Mouse (Mus musculus): ENCODE data around the gene Rap1b. TPM values are rescaled to one million over a fixed set of nuclear protein-coding genes. Genes with fewer than 3 reads are reported as not detected.
"Not testable (repeated sequence)": the region's sequence is repeated elsewhere in the genome, so short reads cannot be mapped to it uniquely, and the experiment has no call there.

The Rap1b gene
- 139 and 176 TPM in 2 replicates for polyA plus RNA-seq (2014; fragmentation: Nextera tagmentation; extraction: Ambion mirVana)

DNA sequence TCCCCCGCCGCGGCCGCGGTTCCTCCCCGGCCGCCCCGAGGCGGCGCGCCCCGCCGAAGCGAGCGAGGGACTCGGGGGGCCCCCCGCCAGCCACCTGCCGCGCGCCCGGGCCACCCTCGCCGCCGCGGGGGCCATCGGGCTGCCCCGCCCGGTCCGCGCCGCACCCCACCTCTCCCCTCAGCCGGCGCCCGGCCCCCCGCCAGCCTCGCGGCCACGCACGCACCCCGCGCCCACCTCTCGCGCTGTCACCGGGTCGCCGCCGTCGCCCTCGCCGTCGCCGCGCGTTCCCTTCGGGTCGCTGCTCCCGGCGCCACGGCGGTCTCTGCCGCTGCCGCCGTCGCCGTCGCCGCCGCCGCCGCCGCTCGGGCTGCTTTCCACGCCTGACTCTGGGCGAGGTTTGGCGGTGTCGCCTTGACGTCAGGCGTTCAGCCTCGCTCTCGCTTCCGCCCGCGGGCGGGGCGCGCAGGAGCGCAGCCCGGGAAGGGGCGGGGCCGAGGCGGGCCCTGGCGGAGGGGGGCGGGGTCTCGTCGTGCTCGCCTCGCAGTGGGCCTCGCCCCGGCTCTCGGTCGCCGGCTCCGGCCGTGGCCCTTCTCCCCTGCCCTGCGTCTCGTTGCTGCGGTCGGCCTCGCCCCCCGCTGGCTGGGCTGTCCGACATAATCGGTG is at the start of gene Rap1b:
TSS of gene Rap1b (minus strand) at position 439 of the 663 bp plus-strand sequence.
- H3K4me3 ChIP-seq (ENCODE audit: low read length), result peak within 1 kb of the TSS; percentile 67
- ATAC-seq (ENCODE audit: low FRiP score, low TSS enrichment), result peak; percentile 96
- under 1% methylated on average over 86 of the region's 112 CpGs for WGBS

DNA sequence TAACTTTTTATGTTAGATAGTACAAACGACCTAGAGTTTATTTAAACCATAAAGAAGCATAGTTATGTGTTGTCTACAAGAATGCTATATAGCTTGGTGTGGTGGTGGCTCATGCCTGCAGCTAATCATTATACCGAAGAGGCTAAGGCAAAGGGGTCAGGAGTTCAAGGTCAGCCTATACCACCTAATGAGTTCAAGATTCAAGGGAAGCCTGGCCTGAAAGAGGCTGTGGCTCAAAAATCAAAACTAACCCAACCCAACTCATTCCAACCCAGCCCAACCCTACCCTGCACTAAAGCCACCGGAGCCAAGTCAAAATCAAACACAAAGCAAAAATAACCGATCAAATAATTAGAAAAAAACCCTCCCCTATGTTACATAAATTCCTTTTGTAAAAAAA is 49.4 kb upstream of the Rap1b start:
- Histone ChIP-seq H3K27me3 (ENCODE audit: control insufficient read depth, insufficient read depth, low read length) (no peaks in the 10 kb centered on the region), H3K27ac (ENCODE audit: low read depth, low read length) (no peak overlapping the region), H3K4me3 (ENCODE audit: low read length) (no peak overlapping the region), H3K4me1 (ENCODE audit: control insufficient read depth, insufficient read depth, low read length) (no peaks in the 10 kb centered on the region), H3K4me2 (replicated peaks; ENCODE audit: low read depth, low read length) (no peak overlapping the region), H3K36me3 (ENCODE audit: control insufficient read depth, insufficient read depth, low read length) (no peaks in the 10 kb centered on the region), H3K9ac (ENCODE audit: low read depth, low read length) (no peak overlapping the region), H3K9me3 (ENCODE audit: control insufficient read depth, low read length) (no peaks in the 10 kb centered on the region)
- WGBS, result 81% methylated on average over 4 of the region's 4 CpGs
- no peak for ATAC-seq (ENCODE audit: low FRiP score, low TSS enrichment)

More for the DNA sequence above, at the start of gene Rap1b:
- peak within 1 kb of the TSS; percentile 95 for H3K27ac ChIP-seq (ENCODE audit: low read depth, low read length)
- peak within 1 kb of the TSS; percentile 67 for H3K4me2 ChIP-seq (replicated peaks; ENCODE audit: low read depth, low read length)
- H3K4me1 ChIP-seq (ENCODE audit: control insufficient read depth, insufficient read depth, low read length), result peaks cover 5% of the 10 kb centered on the region
- peak within 1 kb of the TSS; percentile 98 for H3K9ac ChIP-seq (ENCODE audit: low read depth, low read length)
- no peaks in the 10 kb centered on the region for H3K9me3 ChIP-seq (ENCODE audit: control insufficient read depth, low read length)
- no peaks in the 10 kb centered on the region for H3K36me3 ChIP-seq (ENCODE audit: control insufficient read depth, insufficient read depth, low read length)
- H3K27me3 ChIP-seq (ENCODE audit: control insufficient read depth, insufficient read depth, low read length), result no peaks in the 10 kb centered on the region

DNA sequence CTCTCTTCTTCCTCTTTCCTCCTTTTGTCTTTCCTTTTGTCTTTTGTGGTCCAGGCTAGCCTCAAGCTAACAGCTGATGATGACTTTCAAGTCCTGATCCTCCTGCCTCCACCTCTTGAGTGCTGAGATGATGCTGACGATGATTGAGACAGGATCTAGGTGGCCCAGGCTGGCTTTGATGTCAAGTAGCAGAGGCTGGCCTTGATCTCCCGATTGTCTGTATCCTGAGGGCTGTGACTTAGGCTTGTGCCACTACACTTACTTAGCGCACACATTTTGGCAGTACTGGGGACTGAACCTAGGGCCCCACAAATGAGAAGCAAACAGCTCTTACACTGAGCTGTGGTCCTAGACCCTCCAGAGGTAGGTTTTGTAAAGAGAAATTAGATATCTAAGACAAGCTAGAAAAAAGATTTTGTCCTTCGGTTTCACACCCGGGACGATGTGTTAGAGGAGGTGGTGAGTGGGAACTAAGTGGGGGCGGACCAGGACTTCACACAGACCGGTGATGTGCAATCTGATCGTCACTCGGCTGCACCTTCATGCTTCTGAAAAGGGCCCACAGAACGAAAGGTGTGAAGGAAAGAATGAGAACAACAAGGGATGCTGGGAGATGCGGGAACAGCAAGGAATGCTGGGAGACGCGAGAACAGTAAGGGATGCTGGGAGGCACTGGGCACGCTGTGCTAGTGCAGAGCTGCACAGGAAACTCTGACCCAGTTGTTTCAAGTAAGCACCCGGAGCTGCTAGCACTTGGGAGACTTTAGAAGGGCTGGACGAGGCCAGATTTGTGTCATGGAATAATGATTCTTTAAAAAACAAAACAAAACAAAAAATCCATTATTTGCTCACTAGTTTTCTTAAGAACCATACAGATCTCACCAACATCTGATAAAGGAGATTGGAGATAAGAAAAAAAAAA is 48.5 kb upstream of the Rap1b start:
- Histone ChIP-seq H3K4me2 (replicated peaks; ENCODE audit: low read depth, low read length) (no peak overlapping the region), H3K27me3 (ENCODE audit: control insufficient read depth, insufficient read depth, low read length) (no peaks in the 10 kb centered on the region), H3K4me3 (ENCODE audit: low read length) (no peak overlapping the region), H3K9ac (ENCODE audit: low read depth, low read length) (no peak overlapping the region), H3K9me3 (ENCODE audit: control insufficient read depth, low read length) (no peaks in the 10 kb centered on the region), H3K4me1 (ENCODE audit: control insufficient read depth, insufficient read depth, low read length) (no peaks in the 10 kb centered on the region), H3K27ac (ENCODE audit: low read depth, low read length) (no peak overlapping the region), H3K36me3 (ENCODE audit: control insufficient read depth, insufficient read depth, low read length) (no peaks in the 10 kb centered on the region)
- 85% methylated on average over 17 of the region's 17 CpGs for WGBS
- ATAC-seq (ENCODE audit: low FRiP score, low TSS enrichment), result no peak

DNA sequence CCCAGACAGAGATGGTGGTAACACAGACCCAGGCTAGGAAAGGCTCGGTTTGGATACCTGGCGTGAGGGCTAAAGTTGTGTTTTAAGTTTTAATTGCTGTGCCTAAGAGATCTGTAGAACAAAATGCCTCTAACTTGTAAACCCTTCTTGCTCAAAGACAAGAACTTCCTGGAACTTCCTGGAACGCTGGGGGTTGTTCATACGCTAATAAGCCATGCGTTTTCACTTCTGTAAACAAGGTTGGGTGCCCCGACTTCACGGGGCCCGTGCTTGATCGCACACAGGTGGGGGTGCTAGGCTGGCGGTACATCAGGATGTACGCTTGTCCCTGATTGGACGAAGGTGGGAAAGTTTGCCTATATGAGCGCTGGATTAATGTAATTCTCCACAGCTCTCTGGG is 47.3 kb upstream of the Rap1b start:
- H3K4me2 ChIP-seq (replicated peaks; ENCODE audit: low read depth, low read length); H3K4me1 ChIP-seq (ENCODE audit: control insufficient read depth, insufficient read depth, low read length); ATAC-seq (ENCODE audit: low FRiP score, low TSS enrichment); H3K4me3 ChIP-seq (ENCODE audit: low read length); H3K9ac ChIP-seq (ENCODE audit: low read depth, low read length); H3K27ac ChIP-seq (ENCODE audit: low read depth, low read length); H3K27me3 ChIP-seq (ENCODE audit: control insufficient read depth, insufficient read depth, low read length); H3K36me3 ChIP-seq (ENCODE audit: control insufficient read depth, insufficient read depth, low read length); H3K9me3 ChIP-seq (ENCODE audit: control insufficient read depth, low read length): not testable (repeated sequence)
- 54% methylated on average over 12 of the region's 13 CpGs for WGBS

- no peak for ATAC-seq (ENCODE audit: low FRiP score, low TSS enrichment)
- 78% methylated on average over 10 of the region's 10 CpGs for WGBS
- H3K27me3 ChIP-seq (ENCODE audit: control insufficient read depth, insufficient read depth, low read length), result no peaks in the 10 kb centered on the region
- H3K4me1 ChIP-seq (ENCODE audit: control insufficient read depth, insufficient read depth, low read length), result no peaks in the 10 kb centered on the region
- no peak overlapping the region for H3K4me3 ChIP-seq (ENCODE audit: low read length)
- no peak overlapping the region for H3K9ac ChIP-seq (ENCODE audit: low read depth, low read length)
- H3K36me3 ChIP-seq (ENCODE audit: control insufficient read depth, insufficient read depth, low read length), result no peaks in the 10 kb centered on the region
- H3K4me2 ChIP-seq (replicated peaks; ENCODE audit: low read depth, low read length), result no peak overlapping the region
- H3K9me3 ChIP-seq (ENCODE audit: control insufficient read depth, low read length), result no peaks in the 10 kb centered on the region
- H3K27ac ChIP-seq (ENCODE audit: low read depth, low read length), result no peak overlapping the region
Measured at GRCm38 (mm10) chr10:117891327-117891726, 45.5 kb upstream of the Rap1b start.

DNA sequence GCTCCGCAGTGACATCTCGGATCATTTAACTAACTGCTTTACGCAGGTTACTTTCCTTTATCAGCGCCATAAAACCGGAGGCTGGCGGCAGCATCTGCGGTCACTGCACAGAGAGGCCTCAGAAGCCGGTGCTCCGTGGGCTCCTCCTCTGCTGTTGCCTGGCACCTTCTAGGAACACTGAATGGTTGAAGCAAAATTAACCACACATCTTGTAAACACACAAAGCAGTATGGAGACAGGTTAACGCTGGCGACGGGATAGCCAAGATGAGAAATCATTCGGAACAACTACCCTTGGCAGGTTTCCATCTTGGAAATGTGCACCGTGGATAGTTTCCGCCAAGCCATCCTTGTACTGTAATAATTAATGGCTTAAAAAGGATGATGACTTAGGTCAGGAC is 43.0 kb upstream of the Rap1b start:
- Histone ChIP-seq H3K4me1 (ENCODE audit: control insufficient read depth, insufficient read depth, low read length) (no peaks in the 10 kb centered on the region), H3K9ac (ENCODE audit: low read depth, low read length) (no peak overlapping the region), H3K4me2 (replicated peaks; ENCODE audit: low read depth, low read length) (no peak overlapping the region), H3K4me3 (ENCODE audit: low read length) (no peak overlapping the region), H3K27ac (ENCODE audit: low read depth, low read length) (no peak overlapping the region), H3K9me3 (ENCODE audit: control insufficient read depth, low read length) (no peaks in the 10 kb centered on the region), H3K36me3 (ENCODE audit: control insufficient read depth, insufficient read depth, low read length) (no peaks in the 10 kb centered on the region), H3K27me3 (ENCODE audit: control insufficient read depth, insufficient read depth, low read length) (no peaks in the 10 kb centered on the region)
- no peak for ATAC-seq (ENCODE audit: low FRiP score, low TSS enrichment)
- WGBS, result 42% methylated on average over 15 of the region's 15 CpGs

- no peak overlapping the region for H3K4me2 ChIP-seq (replicated peaks; ENCODE audit: low read depth, low read length)
- ATAC-seq (ENCODE audit: low FRiP score, low TSS enrichment), result no peak
- H3K9ac ChIP-seq (ENCODE audit: low read depth, low read length), result no peak overlapping the region
- H3K4me1 ChIP-seq (ENCODE audit: control insufficient read depth, insufficient read depth, low read length), result no peaks in the 10 kb centered on the region
- H3K36me3 ChIP-seq (ENCODE audit: control insufficient read depth, insufficient read depth, low read length), result no peaks in the 10 kb centered on the region
- no peaks in the 10 kb centered on the region for H3K27me3 ChIP-seq (ENCODE audit: control insufficient read depth, insufficient read depth, low read length)
- 70% methylated on average over 4 of the region's 4 CpGs for WGBS
- no peaks in the 10 kb centered on the region for H3K9me3 ChIP-seq (ENCODE audit: control insufficient read depth, low read length)
- no peak overlapping the region for H3K27ac ChIP-seq (ENCODE audit: low read depth, low read length)
- no peak overlapping the region for H3K4me3 ChIP-seq (ENCODE audit: low read length)
Measured at GRCm38 (mm10) chr10:117885358-117885757, 39.5 kb upstream of the Rap1b start.

- H3K9me3 ChIP-seq (ENCODE audit: control insufficient read depth, low read length), result no peaks in the 10 kb centered on the region
- no peaks in the 10 kb centered on the region for H3K4me1 ChIP-seq (ENCODE audit: control insufficient read depth, insufficient read depth, low read length)
- no peak overlapping the region for H3K9ac ChIP-seq (ENCODE audit: low read depth, low read length)
- H3K4me2 ChIP-seq (replicated peaks; ENCODE audit: low read depth, low read length), result no peak overlapping the region
- no peaks in the 10 kb centered on the region for H3K27me3 ChIP-seq (ENCODE audit: control insufficient read depth, insufficient read depth, low read length)
- H3K4me3 ChIP-seq (ENCODE audit: low read length), result no peak overlapping the region
- H3K36me3 ChIP-seq (ENCODE audit: control insufficient read depth, insufficient read depth, low read length), result no peaks in the 10 kb centered on the region
- H3K27ac ChIP-seq (ENCODE audit: low read depth, low read length), result no peak overlapping the region
- WGBS, result 83% methylated on average over 5 of the region's 5 CpGs
- no peak for ATAC-seq (ENCODE audit: low FRiP score, low TSS enrichment)
Measured at GRCm38 (mm10) chr10:117884760-117885159, 38.9 kb upstream of the Rap1b start.

- H3K27me3 ChIP-seq (ENCODE audit: control insufficient read depth, insufficient read depth, low read length), result no peaks in the 10 kb centered on the region
- H3K9me3 ChIP-seq (ENCODE audit: control insufficient read depth, low read length), result no peaks in the 10 kb centered on the region
- ATAC-seq (ENCODE audit: low FRiP score, low TSS enrichment), result no peak
- no peak overlapping the region for H3K9ac ChIP-seq (ENCODE audit: low read depth, low read length)
- H3K4me2 ChIP-seq (replicated peaks; ENCODE audit: low read depth, low read length), result no peak overlapping the region
- 94% methylated on average over 8 of the region's 8 CpGs for WGBS
- no peaks in the 10 kb centered on the region for H3K4me1 ChIP-seq (ENCODE audit: control insufficient read depth, insufficient read depth, low read length)
- H3K27ac ChIP-seq (ENCODE audit: low read depth, low read length), result no peak overlapping the region
- no peaks in the 10 kb centered on the region for H3K36me3 ChIP-seq (ENCODE audit: control insufficient read depth, insufficient read depth, low read length)
- no peak overlapping the region for H3K4me3 ChIP-seq (ENCODE audit: low read length)
Measured at GRCm38 (mm10) chr10:117883438-117883837, 37.6 kb upstream of the Rap1b start.

Measured in kidney, embryonic 14.5 days (tissue).